Mouse (Mus musculus): ENCODE results near the gene Nabp1.

Nabp1 gene

GRCm38 (mm10) chr1:51478262-51479026 lies at the start of gene Nabp1:
Gene Nabp1, minus strand, starts transcription at chr1:51478425.
- peak; percentile 96 to 99 for DNase-seq (ENCODE audit: low spot score in 2 of 2)

DNA sequence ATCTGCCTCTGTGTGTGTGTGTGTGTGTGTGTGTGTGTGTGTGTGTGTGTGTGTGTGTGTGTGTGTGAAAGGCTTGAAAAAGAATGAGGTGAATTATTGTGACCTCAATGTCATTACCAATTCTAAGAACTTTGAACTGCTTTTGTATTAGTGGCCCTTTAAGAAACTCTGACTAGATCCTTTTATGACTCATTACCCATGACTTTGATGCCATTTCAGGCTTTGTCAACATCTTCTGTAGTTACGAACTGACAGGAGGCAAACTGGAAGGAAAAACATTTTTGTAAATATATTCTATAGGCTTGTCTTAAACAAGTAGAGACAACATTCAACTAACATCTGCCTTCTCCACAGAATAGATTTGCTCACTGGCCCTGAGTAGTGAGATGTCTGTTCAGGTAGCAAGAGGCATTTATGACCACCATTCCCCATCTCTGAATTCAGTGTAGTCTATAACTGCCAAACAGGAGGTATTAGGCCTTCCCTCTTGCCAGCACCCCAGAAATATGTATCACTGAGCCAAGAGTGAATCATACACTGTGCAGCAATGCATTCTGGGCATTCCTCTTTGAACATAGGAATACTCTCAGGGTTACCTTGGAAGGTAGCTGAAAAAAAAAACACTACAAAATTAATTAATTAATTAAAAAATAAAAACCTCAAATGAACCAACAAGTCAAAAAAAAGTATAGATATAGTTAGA lies 47.5 kb upstream of the Nabp1 start:
- DNase-seq (ENCODE audit: low spot score in 2 of 2), result no peak

- DNase-seq (ENCODE audit: low spot score in 2 of 2), result no peak
Measured at GRCm38 (mm10) chr1:51521651-51522050, 43.4 kb upstream of the Nabp1 start.

- no peak for DNase-seq (ENCODE audit: low spot score in 2 of 2)
Measured at GRCm38 (mm10) chr1:51520246-51520780, 42.1 kb upstream of the Nabp1 start.

DNA sequence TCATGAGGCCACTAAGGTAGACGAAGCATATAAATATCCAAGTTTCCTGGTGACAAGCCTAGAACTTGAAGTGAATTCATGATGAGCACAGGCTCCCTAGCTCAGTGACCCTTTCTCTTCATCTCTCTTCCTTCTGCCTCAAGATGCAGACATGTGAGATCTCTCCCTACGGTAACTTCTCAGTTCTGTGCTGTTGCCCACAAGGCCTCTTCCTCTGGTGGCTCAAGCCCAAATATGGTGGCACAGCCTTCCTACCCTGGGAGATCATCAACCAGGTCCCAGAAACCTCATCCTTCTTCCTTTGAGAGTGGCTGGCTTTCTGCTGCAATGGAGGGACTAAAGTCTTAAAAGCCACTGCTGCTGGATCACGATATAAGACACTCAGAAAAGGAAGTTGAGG lies 40.9 kb upstream of the Nabp1 start:
- no peak for DNase-seq (ENCODE audit: low spot score in 2 of 2)

GRCm38 (mm10) chr1:51515625-51516024 lies 37.4 kb upstream of the Nabp1 start:
- no peak for DNase-seq (ENCODE audit: low spot score in 2 of 2)

- peak in 1 of 2 experiments; percentile 27 for DNase-seq (ENCODE audit: low spot score in 2 of 2)
Measured at GRCm38 (mm10) chr1:51515041-51515440, 36.8 kb upstream of the Nabp1 start.

GRCm38 (mm10) chr1:51514379-51514778 lies 36.2 kb upstream of the Nabp1 start:
- DNase-seq (ENCODE audit: low spot score in 2 of 2), result no peak

DNA sequence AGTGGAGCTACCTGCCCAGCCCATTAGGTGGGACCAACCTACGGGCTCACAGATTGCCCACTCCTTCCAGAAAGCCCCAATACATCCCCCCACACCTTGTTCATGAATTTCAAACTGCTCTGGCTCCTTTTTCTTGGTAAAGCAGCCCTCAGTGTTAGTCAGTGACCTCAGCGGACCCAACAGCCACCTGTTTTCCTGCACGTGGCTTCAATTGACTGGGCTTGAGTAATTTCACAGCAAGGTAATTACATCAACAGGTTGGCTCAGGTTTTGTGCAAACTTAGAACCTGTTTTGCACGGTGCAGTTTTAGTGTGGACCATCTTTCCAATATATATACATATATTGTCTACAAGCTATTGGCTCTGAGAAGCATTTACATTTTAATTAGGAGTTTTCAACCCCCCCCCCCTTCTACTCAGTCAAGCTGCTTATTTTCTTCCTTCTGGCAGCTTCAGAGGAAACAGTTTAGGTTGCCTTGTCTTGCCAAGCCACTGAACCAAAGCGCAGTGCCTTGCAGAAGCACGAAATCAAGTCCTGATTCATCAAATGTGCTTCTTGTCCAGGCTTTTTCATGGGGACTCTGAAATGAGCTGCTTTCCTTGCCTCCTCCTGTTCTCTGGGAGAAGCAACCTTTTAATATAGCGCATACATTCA lies 35.0 kb upstream of the Nabp1 start:
- no peak for DNase-seq (ENCODE audit: low spot score in 2 of 2)

GRCm38 (mm10) chr1:51512326-51512725 lies 34.1 kb upstream of the Nabp1 start:
- no peak for DNase-seq (ENCODE audit: low spot score in 2 of 2)

DNA sequence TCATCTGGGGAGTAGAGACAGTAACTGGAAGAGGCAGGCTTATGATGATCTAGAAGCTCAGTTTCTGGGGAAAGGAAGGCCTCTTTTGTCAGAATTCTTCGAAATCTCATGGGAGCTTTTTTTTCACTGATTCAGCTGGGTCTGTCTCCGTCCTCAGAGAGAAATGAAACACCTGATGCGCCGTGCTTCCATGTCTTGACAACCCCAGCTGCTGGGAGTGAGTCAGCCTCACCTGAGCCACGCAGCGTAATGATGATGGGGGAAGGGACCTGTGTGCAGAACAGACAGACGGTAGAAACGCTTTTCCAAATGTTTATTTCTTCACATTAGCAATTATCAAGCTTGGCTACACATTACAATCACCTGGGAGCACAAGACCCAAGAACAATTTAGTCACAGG lies 31.6 kb upstream of the Nabp1 start:
- no peak for DNase-seq (ENCODE audit: low spot score in 2 of 2)

- no peak for DNase-seq (ENCODE audit: low spot score in 2 of 2)
Measured at GRCm38 (mm10) chr1:51509083-51509482, 30.9 kb upstream of the Nabp1 start.

DNA sequence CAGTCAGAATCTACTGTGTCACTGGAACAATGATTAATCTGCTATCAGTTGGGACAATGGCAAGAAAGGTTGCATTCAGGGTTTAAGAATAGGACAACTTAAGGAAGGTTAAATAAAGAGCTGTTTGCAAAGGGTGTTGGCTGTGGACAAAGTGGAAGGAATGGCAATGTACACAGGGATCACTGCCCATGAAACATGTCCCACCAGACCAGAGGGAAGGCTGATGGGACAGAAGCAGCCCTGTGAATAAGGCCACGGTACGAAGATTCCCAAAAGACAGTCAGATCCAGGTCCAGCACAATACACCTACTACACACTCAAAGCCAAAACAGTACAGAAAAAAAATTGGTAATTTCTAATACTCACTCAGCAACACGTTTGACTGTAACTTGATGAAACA lies 30.3 kb upstream of the Nabp1 start:
- DNase-seq (ENCODE audit: low spot score in 2 of 2), result no peak

DNA sequence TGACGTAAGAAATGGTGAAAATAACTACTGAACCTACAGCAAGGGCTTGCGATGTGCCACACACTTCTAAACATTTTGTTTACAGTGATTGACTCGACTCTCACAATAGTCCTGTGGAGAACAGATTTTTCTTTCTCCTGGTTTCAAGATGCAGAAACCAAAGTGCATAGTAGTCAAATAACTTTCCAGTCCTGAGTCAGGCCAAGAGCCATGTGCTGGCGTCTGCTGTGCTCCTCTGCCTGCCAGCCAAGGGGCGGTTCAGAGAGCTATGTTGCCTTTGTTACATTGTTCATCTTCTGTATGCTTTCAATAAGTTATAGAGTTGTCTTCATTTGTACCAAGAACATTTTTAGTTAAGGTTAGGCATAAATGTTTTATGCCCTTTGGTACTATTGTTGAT lies 29.2 kb upstream of the Nabp1 start:
- no peak for DNase-seq (ENCODE audit: low spot score in 2 of 2)

DNA sequence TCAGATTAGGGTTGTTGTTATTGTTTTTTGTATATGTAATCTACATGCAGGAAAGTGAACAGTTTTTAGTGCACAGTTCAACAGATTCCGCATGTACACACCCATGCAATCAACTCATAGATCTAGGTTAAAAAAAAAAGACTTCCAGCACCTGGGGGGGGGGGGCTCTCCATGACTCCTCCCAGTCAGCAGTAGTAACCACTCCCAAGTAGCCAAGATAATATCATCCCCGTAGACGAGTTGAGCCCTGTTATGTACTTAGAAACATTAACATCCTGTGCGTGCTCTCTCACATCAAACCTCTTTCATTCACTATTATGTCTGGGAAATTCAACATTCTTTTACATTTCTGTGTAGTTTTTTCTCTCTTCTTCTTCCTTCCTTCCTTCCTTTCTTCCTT lies 28.0 kb upstream of the Nabp1 start:
- no peak for DNase-seq (ENCODE audit: low spot score in 2 of 2)

DNA sequence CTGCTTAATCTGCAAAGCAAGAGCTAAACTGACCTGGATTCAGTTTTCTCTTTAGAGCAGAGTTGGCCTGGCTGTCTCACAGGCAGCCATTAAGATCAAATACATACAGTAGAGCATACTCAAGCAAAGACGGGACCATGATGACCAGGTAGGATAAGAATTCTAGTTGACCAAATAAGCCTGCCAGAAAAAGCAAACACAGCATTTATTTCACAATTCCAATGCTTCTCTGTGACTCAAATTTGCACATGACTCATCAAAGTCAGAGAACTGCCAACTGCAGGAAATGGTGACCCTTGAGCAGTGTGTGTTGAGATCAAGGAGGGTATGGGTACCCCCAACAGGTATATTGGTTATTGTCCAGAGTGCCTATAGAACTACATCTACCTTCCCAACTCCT lies 27.4 kb upstream of the Nabp1 start:
- DNase-seq (ENCODE audit: low spot score in 2 of 2), result no peak

- no peak for DNase-seq (ENCODE audit: low spot score in 2 of 2)
Measured at GRCm38 (mm10) chr1:51503055-51503454, 24.8 kb upstream of the Nabp1 start.

DNA sequence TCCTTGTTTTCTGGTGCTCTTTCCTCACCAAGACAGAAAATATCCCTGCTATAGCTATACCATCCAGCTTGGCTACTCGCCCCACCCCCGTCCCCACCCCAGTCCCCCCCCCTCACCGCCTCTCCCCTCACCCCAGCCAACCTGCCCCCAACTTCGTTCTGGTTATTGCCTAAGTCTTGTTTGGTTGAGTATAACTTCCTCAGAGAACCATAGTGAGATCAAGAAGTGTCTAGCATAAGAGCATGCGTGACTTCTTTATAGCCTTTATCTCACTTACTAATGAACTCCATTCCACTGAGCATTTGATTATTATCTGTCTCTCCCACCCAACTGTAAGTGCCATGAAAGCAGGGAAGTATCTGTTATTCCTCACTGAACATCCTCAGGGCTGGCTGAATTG lies 24.1 kb upstream of the Nabp1 start:
- no peak for DNase-seq (ENCODE audit: low spot score in 2 of 2)

GRCm38 (mm10) chr1:51501251-51501650 lies 23.0 kb upstream of the Nabp1 start:
- DNase-seq (ENCODE audit: low spot score in 2 of 2), result no peak

DNA sequence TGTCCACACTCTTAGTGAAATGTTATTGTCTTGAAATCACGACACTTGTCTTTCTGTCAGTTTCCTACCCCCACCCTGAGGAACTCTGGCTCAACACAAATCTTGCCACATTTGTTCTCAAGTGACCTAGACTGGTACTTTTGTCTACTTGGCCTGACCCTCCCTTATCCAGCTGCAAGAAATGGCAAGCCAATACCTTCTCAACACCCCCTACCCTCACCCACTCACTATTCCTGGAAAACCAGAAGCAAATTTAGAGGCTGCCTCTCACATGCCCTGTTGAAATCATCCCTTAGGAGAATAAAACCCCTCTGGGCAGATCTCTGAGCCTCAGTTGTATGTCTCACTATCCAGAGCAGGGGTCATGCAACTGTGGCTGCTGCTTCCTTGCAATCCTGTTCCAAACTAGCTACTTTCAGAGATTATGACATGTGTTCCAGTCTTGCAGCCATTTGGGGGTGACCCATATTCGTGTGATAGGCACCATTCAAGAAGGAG lies 20.4 kb upstream of the Nabp1 start:
- DNase-seq (ENCODE audit: low spot score in 2 of 2), result no peak

GRCm38 (mm10) chr1:51496163-51496562 lies 17.9 kb upstream of the Nabp1 start:
- DNase-seq (ENCODE audit: low spot score in 2 of 2), result no peak

- DNase-seq (ENCODE audit: low spot score in 2 of 2), result no peak
Measured at GRCm38 (mm10) chr1:51493592-51494307, 15.5 kb upstream of the Nabp1 start.
